Mouse (Mus musculus) stomach, embryonic 14.5 days (tissue): ENCODE measurements around the gene Kcnq1. TPM values are rescaled to one million over a fixed set of nuclear protein-coding genes. Genes with fewer than 3 reads are reported as not detected.
A peak's percentile ranks its signal among the peaks of the same experiment; 100 is the strongest.

Experiments used
- ATAC-seq: fragments of 200-750 bp; cut with Nextera tagmentation; 2 replicates; pipeline ENCODE4 v1.8.0; 2017; ENCODE audit warnings: low read depth, moderate TSS enrichment; ENCODE audit not compliant: insufficient number of reproducible peaks, insufficient read depth, low FRiP score
- H3K27ac ChIP-seq: fragments of 300-500 bp; sonication (generic); 2 replicates; pipeline ENCODE4 v1.5.1; 2014; ENCODE audit warnings: mild to moderate bottlenecking, low read length, moderate library complexity, mixed read lengths
- H3K27me3 ChIP-seq: fragments of 300-500 bp; sonication (generic); 2 replicates; pipeline ENCODE4 v1.6.1; 2014; ENCODE audit warnings: low read length, control low read depth, mixed read lengths; ENCODE audit not compliant: control insufficient read depth, insufficient read depth
- H3K36me3 ChIP-seq: fragments of 300-500 bp; sonication (generic); 2 replicates; pipeline ENCODE4 v1.6.1; 2014; ENCODE audit warnings: mild to moderate bottlenecking, control low read depth, low read length, moderate library complexity, mixed read lengths; ENCODE audit not compliant: control insufficient read depth, insufficient read depth
- H3K4me1 ChIP-seq: fragments of 300-500 bp; sonication (generic); 2 replicates; pipeline ENCODE4 v1.6.1; 2014; ENCODE audit warnings: low read length, control low read depth, mixed read lengths; ENCODE audit not compliant: control insufficient read depth, insufficient read depth
- H3K4me2 ChIP-seq: fragments of 300-500 bp; sonication (generic); replicated peaks from 2 replicates; pipeline ENCODE4 v1.6.1; 2014; ENCODE audit warnings: low read depth, low read length, control low read depth
- H3K4me3 ChIP-seq: fragments of 300-500 bp; sonication (generic); 2 replicates; pipeline ENCODE4 v1.5.1; 2014; ENCODE audit warnings: low read depth, low read length, control low read depth
- H3K9ac ChIP-seq: fragments of 300-500 bp; sonication (generic); replicated peaks from 2 replicates; pipeline ENCODE4 v1.6.1; 2014; ENCODE audit warnings: low read depth, mild to moderate bottlenecking, control low read depth, low read length, moderate library complexity, mixed read lengths
- H3K9me3 ChIP-seq: fragments of 300-500 bp; sonication (generic); 2 replicates; pipeline ENCODE4 v1.6.1; 2016; ENCODE audit warnings: low read depth, low read length, control low read depth; ENCODE audit not compliant: control insufficient read depth
- WGBS: fragments of 180-500 bp; shearing (Covaris S2); extraction: QIAGEN DNeasy Blood & Tissue Kit; methylation state at CpG from one replicate; pipeline ENCODE4 v1.1.7; 2014; 5-methylcytosine and 5-hydroxymethylcytosine counted together
- polyA plus RNA-seq: library from polyadenylated mRNA; unstranded; fragments of >200 nt; fragmentation: Nextera tagmentation; extraction: Ambion mirVana; gene quantifications from 2 replicates; pipeline ENCODE4 v1.2.1, GENCODE M21; 2014

The Kcnq1 gene
- polyA plus RNA-seq, 1 experiment from 2014 or later: 4.2 TPM

GRCm38 (mm10) chr7:143095554-143095907 is 10.6 kb upstream of the Kcnq1 start:
- H3K4me1 ChIP-seq: no peaks in the 10 kb centered on the region

GRCm38 (mm10) chr7:143100759-143101158 is 5.4 kb upstream of the Kcnq1 start:
- WGBS: 71% methylated on average over 4 of the region's 4 CpGs
- no peak for ATAC-seq

More at GRCm38 (mm10) chr7:143095554-143095907, 10.6 kb upstream of the Kcnq1 start:
- 52% methylated on average over 1 of the region's 1 CpGs for WGBS
- ATAC-seq: 0 out of 2 replicates have a peak, but pooled peaks have one; percentile 34
- Histone ChIP-seq H3K9ac (no peak overlapping the region), H3K9me3 (no peaks in the 10 kb centered on the region), H3K27ac (no peak overlapping the region), H3K4me3 (no peak overlapping the region), H3K4me2 (no peak overlapping the region), H3K36me3 (no peaks in the 10 kb centered on the region), H3K27me3 (no peaks in the 10 kb centered on the region)

GRCm38 (mm10) chr7:143105258-143105897 is 784 bp upstream of the Kcnq1 start:
- Histone ChIP-seq H3K9ac (no peak overlapping the region), H3K4me2 (no peak overlapping the region), H3K4me1 (peaks cover 10% of the 10 kb centered on the region; the same call in 1 of the 2 replicates), H3K4me3 (no peak overlapping the region), H3K27me3 (peaks cover 22% of the 10 kb centered on the region), H3K27ac (no peak overlapping the region), H3K36me3 (no peaks in the 10 kb centered on the region), H3K9me3 (no peaks in the 10 kb centered on the region)
- no peak for ATAC-seq
- WGBS: 61% methylated on average over 11 of the region's 11 CpGs

More at GRCm38 (mm10) chr7:143100759-143101158, 5.4 kb upstream of the Kcnq1 start:
- H3K9me3 ChIP-seq: no peaks in the 10 kb centered on the region
- no peak overlapping the region for H3K4me3 ChIP-seq
- no peaks in the 10 kb centered on the region for H3K36me3 ChIP-seq
- no peak overlapping the region for H3K4me2 ChIP-seq
- no peaks in the 10 kb centered on the region for H3K27me3 ChIP-seq
- H3K9ac ChIP-seq: no peak overlapping the region
- no peak overlapping the region for H3K27ac ChIP-seq
- H3K4me1 ChIP-seq: no peaks in the 10 kb centered on the region

GRCm38 (mm10) chr7:143106672-143107465 is 707 bp downstream of the Kcnq1 start:
- peak; percentile 65 for ATAC-seq
- Histone ChIP-seq H3K36me3 (no peaks in the 10 kb centered on the region), H3K9me3 (no peaks in the 10 kb centered on the region), H3K4me3 (peak overlapping the region; percentile 38), H3K9ac (peak overlapping the region; percentile 30; the same call in 1 of the 2 replicates), H3K4me1 (peaks cover 10% of the 10 kb centered on the region; the same call in 1 of the 2 replicates), H3K27me3 (peaks cover 22% of the 10 kb centered on the region), H3K27ac (no peak overlapping the region), H3K4me2 (peak overlapping the region; percentile 77)
- WGBS: 6% methylated on average over 57 of the region's 57 CpGs

- Histone ChIP-seq H3K27ac (no peak overlapping the region), H3K9me3 (no peaks in the 10 kb centered on the region), H3K9ac (no peak overlapping the region), H3K36me3 (no peaks in the 10 kb centered on the region), H3K27me3 (peaks cover 22% of the 10 kb centered on the region), H3K4me2 (no peak overlapping the region), H3K4me1 (peaks cover 10% of the 10 kb centered on the region; the same call in 1 of the 2 replicates), H3K4me3 (no peak overlapping the region)
- ATAC-seq: no peak
- WGBS: 31% methylated on average over 5 of the region's 5 CpGs
Measured at GRCm38 (mm10) chr7:143108200-143108599, 2.0 kb downstream of the Kcnq1 start.

GRCm38 (mm10) chr7:143108996-143109660 is 3.0 kb downstream of the Kcnq1 start:
- H3K4me3 ChIP-seq: no peak overlapping the region
- H3K36me3 ChIP-seq: no peaks in the 10 kb centered on the region
- peaks cover 10% of the 10 kb centered on the region; the same call in 1 of the 2 replicates for H3K4me1 ChIP-seq
- H3K4me2 ChIP-seq: no peak overlapping the region
- no peaks in the 10 kb centered on the region for H3K9me3 ChIP-seq
- WGBS: 30% methylated on average over 3 of the region's 3 CpGs
- H3K27ac ChIP-seq: no peak overlapping the region
- no peak overlapping the region for H3K9ac ChIP-seq
- H3K27me3 ChIP-seq: peaks cover 22% of the 10 kb centered on the region
- no peak for ATAC-seq

GRCm38 (mm10) chr7:143109696-143110095 is 3.5 kb downstream of the Kcnq1 start:
- H3K9me3 ChIP-seq: no peaks in the 10 kb centered on the region; the same call in 1 of the 2 replicates
- peaks cover 10% of the 10 kb centered on the region; the same call in 1 of the 2 replicates for H3K4me1 ChIP-seq
- H3K27me3 ChIP-seq: peaks cover 22% of the 10 kb centered on the region
- no peak overlapping the region for H3K4me2 ChIP-seq
- WGBS: 63% methylated on average over 3 of the region's 3 CpGs
- no peak overlapping the region for H3K9ac ChIP-seq
- H3K36me3 ChIP-seq: no peaks in the 10 kb centered on the region
- H3K27ac ChIP-seq: no peak overlapping the region
- ATAC-seq: no peak
- no peak overlapping the region for H3K4me3 ChIP-seq

- Histone ChIP-seq H3K9me3 (no peaks in the 10 kb centered on the region; the same call in 1 of the 2 replicates), H3K27ac (no peak overlapping the region), H3K27me3 (peaks cover 22% of the 10 kb centered on the region), H3K36me3 (no peaks in the 10 kb centered on the region), H3K9ac (no peak overlapping the region), H3K4me2 (no peak overlapping the region), H3K4me3 (no peak overlapping the region), H3K4me1 (peaks cover 10% of the 10 kb centered on the region; the same call in 1 of the 2 replicates)
- no peak for ATAC-seq
- 76% methylated on average over 1 of the region's 1 CpGs for WGBS
Measured at GRCm38 (mm10) chr7:143110803-143111202, 4.6 kb downstream of the Kcnq1 start.
